Mouse (Mus musculus): Measurements from ENCODE around the gene Rassf8.

GRCm38 (mm10) chr6:145769855-145770254 lies 23.3 kb downstream of the Rassf8 start:
- TF ChIP-seq CTCF (IDR thresholded peaks at IDR 0.05; ENCODE audit: borderline replicate concordance, extremely low read depth, insufficient read depth, insufficient read length), result no peak
- no peak for TF ChIP-seq POLR2A (IDR thresholded peaks at IDR 0.05; ENCODE audit: borderline replicate concordance, extremely low read depth, insufficient read depth, insufficient read length, poor library complexity, severe bottlenecking)
